Mouse (Mus musculus): Measurements from ENCODE around the gene Sec23ip.
"Not testable (repeated sequence)": the region's sequence is repeated elsewhere in the genome, so short reads cannot be mapped to it uniquely, and the experiment has no call there.

Sec23ip gene

DNA sequence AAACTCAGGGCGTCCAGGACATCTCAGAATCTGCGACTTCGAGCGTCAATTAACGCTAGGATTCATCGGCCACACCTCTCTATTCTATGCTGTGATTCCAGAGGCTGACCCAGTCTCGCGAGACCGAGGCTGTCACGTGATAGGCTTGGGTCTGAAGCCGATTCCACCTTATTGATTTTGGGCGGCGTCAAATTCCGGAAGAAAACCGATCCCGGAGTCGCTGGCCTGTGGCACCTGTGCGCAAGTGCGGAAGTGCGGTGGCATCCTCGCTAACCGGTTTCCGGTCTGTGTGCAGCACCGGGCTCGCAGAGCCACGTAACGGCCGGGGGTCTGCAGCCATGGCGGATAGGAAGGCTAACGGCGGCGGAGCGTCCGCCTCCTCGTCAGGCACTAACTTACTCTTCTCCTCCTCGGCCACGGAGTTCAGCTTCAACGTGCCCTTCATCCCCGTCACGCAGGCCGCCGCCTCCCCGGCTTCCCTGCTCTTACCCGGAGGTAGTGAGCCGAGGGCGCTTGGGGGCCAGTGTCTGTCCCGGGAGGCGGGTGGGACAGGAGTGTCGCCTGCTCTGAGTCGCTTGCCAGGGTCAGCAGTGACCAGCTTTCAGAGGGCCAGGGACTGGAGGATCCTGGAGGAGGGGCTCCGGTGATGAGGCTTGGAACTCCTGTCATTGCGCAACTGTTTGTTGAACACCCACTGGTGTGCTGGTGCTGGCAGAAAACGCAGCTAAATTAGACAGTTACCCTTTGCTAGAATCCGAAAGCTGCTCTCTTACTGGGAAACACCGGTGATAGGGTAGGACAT lies at the start of gene Sec23ip:
Gene Sec23ip (plus strand): TSS at position 260 of the 802 bp plus-strand sequence.
- peak; percentile 100 for DNase-seq

DNA sequence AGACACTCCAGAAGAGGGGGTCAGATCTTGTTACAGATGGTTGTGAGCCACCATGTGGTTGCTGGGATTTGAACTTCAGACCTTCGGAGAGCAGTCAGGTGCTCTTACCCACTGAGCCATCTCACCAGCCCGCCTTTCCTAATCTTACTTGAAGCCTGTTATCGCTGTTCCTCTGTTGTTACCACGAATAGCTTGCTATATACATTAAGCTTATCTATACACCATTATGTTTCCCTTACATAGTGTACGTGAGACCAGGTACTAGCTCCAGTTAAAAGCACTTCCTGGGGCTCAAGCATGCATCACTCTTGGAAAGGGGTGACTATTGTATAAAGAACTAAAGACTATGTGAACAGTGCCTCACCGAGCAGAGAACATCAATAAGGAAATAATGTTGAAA lies 44.8 kb upstream of the Sec23ip start:
- not testable (repeated sequence) for DNase-seq

GRCm38 (mm10) chr7:128705735-128706134 lies 39.0 kb upstream of the Sec23ip start:
- peak; percentile 95 for DNase-seq

DNA sequence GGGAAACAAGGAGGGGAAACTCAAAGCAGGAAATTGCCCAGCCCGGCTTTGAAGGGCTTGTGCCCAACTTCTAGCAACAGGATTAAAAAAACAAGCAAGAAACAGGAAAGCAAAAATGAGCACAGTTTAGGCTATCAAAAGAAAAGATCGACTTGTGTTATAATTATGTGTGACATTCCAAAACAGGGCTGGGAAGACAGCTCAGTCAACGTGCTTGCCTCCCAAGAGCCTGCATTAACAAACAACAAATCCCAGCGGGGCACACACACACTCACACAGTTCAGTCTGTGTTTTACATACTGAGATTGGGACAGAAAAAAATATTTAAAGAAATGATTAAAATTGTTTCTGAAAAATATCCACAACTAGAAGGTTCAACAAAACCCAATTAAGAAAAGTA lies 26.8 kb upstream of the Sec23ip start:
- DNase-seq, result no peak

GRCm38 (mm10) chr7:128724761-128725160 lies 20.0 kb upstream of the Sec23ip start:
- DNase-seq, result peak; percentile 97

DNA sequence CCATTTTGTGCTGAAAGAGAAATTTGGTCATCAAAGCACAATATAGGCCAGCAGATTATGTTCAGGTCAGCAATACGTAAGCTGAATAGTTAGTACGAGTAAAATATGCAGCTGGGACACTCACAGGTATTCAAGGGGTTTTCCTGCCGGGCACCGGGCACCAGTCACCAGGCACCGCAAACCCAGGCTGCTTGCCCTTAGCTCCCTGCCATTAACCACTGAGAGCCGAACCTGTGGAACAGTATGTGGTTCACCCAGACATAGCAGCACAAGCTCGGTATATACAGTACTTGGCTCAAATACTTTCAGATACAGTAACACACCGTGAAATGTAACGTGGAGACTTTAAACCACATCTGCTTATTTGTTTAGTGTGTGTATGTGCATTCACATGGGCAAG lies 19.6 kb upstream of the Sec23ip start:
- DNase-seq, result no peak

DNA sequence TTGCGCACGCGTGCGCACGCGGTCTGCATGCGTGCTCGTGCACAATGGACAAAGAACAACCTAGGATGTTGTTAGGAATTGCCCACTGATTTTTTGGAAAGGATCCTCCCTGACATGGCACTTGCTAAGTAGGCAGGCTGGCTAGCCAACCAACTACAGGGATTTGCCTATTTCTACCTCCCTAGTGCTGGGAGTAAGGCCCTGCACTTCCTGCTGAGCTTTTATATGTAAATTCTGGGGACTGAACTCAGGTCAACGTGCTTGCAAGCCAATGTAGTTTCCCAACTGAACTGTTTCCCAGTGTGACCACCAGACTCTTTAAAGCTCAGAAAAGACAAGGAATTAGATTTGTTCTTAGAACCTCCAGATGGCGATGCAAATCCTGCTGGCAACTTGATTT lies 17.7 kb upstream of the Sec23ip start:
- peak; percentile 58 for DNase-seq

GRCm38 (mm10) chr7:128727701-128728100 lies 17.0 kb upstream of the Sec23ip start:
- DNase-seq, result peak; percentile 83

DNA sequence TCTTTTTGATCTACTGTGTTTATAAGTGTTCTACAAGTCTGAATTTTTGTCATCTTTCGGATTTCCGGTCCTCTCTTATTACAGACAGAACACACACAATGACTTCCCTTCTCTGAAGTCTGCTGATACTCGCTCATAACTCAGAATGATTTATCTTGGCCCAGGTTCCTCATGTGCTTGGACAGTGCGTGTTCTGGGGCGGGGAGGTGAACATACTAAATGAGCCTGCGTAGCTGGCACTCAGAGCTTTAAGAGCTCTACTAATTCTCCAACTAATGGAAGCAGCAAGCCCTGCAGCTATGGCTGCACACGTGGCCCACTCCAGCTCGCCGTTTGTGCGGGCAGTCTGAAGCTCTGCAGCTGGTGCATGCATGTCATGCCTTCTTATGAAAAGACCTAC lies 16.0 kb upstream of the Sec23ip start:
- peak; percentile 94 for DNase-seq

DNA sequence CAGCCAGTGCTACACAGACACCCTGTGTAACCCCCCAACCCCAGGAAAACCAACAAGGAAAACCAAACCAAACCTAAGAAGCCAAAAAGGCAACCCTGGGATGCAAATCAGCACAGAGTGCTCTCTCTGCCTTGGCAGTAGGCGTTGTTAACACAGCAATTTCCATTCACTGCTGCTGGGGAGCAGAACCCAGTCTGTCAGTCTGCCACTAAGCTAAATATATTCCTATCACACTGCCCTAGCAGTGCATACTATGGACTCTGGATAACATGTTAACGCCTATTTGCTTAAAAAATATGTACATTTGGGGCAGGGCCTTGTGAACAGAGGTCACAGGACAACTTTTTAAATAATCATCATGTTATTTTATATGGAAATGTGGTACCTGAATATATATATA lies 13.2 kb upstream of the Sec23ip start:
- peak; percentile 64 for DNase-seq

DNA sequence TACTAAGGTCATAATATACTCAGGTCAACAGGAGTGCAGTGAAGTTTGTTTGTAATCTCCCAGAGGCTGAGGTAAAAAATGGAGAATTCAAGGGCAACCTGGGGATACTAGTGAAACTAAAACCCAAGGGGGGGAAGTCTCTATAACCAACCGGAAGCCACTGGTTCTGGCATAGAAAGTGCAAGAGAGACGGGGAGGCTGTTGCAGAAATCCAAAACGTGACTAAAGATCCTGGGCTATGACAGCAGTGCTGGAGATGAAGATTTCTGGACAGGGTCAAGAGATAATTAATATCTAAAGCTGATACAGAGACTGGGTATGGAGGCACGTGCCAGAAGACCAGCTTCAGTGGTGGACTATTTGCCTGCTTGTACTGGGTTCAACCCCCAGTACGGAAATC lies 6.7 kb upstream of the Sec23ip start:
- DNase-seq, result no peak

DNA sequence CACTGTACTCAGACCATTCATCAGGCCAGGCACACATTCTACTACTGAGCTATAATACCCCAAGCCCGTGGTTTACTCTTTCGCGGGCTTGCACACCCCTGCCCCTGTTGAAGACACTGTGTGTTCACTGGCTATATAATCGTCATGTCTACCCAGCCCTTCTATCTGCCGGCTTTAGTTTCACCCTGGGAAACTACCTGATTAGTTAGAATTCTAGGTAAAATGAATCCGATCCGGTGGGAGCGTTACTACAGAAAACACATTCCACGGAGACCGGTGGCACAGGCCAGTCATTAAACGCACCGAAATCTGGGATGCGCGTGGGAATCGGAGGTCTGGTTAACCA lies 5.7 kb upstream of the Sec23ip start:
- no peak for DNase-seq

DNA sequence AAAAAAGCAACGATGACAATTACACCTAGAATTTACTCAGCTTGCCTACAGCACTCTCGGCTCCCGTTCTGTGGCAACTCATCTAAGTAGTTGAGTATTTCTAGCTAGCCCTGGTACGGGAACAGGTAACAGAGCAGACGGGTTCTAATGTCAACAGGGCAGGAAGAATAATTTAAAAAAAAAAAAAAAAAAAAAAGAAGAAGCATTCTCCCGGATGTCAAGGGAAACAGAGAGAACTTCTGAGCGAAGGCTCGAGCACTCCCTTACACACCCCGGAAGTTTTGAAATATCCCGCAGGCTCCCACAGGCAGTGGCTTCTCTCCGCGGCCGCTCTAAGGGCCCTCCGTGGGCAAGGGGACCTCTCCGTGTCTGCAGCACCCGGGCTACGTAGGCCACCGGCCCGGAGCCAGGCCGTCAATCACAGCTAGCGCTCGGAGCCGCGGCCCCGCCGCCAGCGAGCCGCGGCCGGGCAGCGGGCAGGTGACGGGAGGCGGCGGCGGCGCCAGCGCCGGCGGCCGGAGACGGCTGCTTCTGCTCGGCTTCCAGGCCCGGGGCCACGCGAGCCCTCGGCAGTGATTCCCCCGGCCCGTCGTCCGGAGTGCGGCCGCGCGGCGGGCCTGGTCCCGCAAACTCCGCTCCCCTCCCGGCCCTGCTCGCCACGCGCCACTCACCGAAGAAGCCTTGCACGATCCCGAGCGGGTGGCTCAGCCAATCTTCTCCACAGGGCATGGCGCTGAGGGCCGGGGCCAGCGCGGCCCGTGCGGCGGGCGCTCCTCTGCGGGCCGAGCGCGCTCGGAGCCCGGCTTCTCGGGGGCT lies 5.1 kb upstream of the Sec23ip start:
- peak; percentile 97 for DNase-seq

- peak; percentile 100 for DNase-seq
Measured at GRCm38 (mm10) chr7:128740334-128740733, 4.4 kb upstream of the Sec23ip start, which contains the start of gene Mcmbp. TSS of gene Mcmbp (minus strand) at chr7:128740495.

GRCm38 (mm10) chr7:128743898-128744297 lies 845 bp upstream of the Sec23ip start:
- no peak for DNase-seq

DNA sequence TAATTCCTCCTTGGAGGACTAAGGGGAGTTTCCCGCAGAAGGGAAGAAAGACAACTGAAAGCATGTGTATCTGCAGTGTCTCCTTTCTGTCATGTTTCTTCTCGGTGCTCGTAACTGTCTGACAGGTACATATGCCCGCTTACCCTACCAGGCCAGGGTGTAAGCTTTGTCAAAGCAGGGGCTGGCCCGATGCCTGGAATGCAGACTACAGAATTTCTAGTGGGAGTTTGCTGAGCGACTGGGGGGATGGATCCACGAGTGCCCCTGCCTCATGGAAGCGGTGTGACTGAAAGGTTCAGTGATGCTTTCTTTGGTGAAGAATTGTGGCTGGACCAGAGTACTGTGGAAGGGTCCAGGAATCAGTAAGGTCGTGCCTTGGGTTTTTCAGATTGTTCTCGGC lies 1.4 kb downstream of the Sec23ip start:
- no peak for DNase-seq

DNA sequence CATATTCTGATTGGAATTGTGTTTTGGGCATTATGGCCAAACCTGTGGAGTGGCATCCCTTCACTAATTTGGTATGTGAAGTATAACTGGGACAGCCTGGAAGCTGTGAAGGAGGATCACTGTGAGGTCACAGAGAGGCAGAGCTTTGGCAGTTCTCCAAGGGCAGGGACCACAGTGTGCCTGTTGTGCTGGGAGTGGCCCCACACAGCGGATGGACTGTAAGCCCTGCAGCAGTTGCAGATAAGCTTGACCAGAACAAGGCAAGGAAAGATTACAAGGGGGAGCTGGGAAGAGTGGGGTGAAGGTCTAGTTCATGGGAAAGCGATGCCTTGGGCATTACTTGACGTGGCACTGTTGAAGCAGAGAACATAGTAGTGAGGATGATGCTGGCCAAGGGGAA lies 4.0 kb downstream of the Sec23ip start:
- DNase-seq, result peak; percentile 99

GRCm38 (mm10) chr7:128750296-128750695 lies 5.6 kb downstream of the Sec23ip start:
- DNase-seq, result peak; percentile 92

DNA sequence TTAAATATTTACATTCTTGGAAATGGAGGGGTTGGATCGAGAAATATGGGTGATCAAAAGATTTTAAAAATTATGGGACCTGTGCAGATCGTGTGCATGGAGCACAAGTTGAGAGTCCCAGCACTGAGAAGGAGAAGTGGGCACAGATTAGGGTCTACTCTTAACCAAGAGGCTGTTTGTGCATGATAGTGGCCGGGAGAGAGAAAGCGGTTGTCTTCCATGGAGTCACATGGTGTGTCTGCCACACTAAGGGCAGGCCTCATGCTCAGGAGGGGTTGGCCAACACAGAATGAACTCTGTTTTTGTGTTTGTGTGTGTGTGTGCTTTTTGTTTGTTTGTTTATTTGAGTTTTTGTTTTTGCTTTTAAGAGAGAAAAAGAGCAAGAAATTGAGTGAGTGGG lies 7.3 kb downstream of the Sec23ip start:
- DNase-seq, result no peak

- no peak for DNase-seq
Measured at GRCm38 (mm10) chr7:128755396-128755795, 10.7 kb downstream of the Sec23ip start.

DNA sequence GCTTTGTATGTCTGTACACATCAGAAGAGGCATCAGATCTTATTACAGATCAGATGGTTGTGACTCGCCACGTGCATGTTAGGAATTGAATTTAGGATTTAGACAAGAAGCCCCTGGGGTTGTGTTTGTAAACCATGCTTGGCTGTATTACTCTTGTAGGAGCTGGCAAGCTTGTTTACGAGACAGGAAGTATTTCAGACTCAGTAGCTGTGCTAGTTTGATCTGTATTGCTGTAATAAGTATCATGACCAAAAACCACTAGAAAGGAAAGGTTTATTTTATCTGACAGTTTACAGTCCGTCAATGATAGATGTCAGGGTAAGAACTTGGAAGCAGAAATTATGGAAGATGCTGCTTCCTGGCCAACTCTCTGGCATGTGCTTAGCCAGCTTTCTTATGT lies 14.2 kb downstream of the Sec23ip start:
- DNase-seq, result no peak

DNA sequence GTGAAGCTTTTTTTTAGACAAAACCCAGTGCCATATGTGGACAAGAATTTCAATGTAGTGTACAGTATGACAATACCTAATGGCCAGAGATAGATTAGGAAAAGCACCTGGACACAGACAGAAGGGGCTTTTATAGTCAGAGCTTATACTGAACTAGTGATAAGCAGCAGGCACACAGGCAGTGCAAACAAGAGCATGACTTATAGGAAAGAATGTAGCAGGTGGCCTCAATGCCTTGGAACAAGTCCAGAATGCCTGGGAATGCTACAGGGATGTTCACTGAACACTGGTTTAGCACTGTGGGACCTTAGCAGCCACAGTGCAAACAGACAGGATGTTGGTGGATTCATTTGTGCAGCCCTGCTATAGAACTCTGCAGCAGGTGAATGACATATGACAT lies 22.0 kb downstream of the Sec23ip start:
- DNase-seq, result no peak

DNA sequence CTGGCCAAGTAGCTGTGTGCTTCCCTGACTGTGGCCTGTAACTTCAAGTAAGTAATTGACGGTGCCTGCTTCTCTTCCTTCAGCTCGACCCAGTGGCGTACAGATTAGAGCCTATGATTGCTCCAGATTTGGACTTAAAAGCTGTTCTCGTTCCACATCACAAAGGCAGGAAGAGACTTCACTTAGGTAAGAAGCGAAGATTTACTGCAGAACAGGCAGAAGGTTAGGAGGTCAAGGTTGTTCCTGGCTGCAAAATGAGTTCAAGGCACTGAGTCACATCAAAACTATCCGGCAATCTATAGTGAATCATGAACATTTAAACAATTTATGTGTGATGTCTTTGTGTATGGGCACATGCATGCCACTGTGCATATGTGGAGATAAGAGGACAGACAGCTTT lies 32.5 kb downstream of the Sec23ip start:
- DNase-seq, result peak; percentile 14

- peak; percentile 24 for DNase-seq
Measured at GRCm38 (mm10) chr7:128779305-128779704, 34.6 kb downstream of the Sec23ip start.
